Mouse (Mus musculus): ENCODE measurements at regions not wholly inside any gene's neighbourhood (a gene's known extent, or its start where the extent isn't known, plus 50 kb on each side); places are given as distances from the start of the nearest gene placed in this dataset.
"Not testable (repeated sequence)": the region's sequence is repeated elsewhere in the genome, so short reads cannot be mapped to it uniquely, and the experiment has no call there.

- not testable (repeated sequence) for DNase-seq
These were observed 657.8 kb downstream of the Kcnt2 start for GRCm38 (mm10) chr1:140903747-140904146.

- no peak for DNase-seq
These were observed 667.6 kb downstream of the Kcnt2 start for GRCm38 (mm10) chr1:140913566-140913965.

GRCm38 (mm10) chr1:140940348-140940747 is 694.4 kb downstream of the Kcnt2 start:
- no peak for DNase-seq

GRCm38 (mm10) chr1:140958856-140959255 is 712.9 kb downstream of the Kcnt2 start:
- DNase-seq: peak; percentile 37

GRCm38 (mm10) chr1:141001821-141002220 is 755.9 kb downstream of the Kcnt2 start:
- peak; percentile 23 for DNase-seq

All from heart, adult 11 months (tissue).